ENCODE assay signal across 20 mouse cellular contexts in the genomic region with DNA sequence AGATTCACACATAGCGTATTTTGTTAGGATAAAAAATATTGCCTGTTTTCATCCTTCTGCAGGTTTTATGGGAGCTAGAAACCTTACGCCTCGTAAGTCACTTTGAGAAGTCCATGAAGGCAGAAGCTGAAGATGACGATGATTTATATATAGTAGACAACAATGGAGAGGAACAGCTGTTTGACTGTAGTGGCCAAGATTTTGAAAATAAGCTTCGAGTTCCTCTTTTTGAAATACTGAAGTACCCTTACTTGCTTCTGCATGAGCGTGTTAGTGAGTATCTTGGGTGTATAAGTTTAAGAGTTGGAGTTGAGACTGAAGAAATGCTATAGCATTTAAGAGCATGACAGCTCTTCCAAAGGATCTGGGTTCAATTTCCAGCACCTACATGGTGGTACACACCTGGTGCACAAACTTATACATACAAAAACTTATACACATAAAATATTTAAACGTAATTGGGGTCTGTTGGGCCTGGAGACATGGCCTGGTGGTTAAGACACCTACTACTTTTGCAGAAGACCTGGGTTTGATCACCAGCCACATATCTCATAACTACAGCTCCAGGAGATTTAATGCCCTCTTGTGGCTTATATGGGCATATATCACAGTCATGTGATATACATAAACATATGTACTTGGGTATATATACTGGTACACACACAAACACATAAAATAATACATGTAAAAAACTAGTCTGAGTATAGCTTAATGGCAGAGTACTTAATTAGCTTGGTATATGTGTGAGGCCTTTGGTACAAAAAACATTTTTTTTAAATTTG. TPM values are rescaled to one million over a fixed set of nuclear protein-coding genes. Genes with fewer than 3 reads are reported as not detected.
DNase-seq lines count a peak whose midpoint lies in the region; ATAC-seq and TF ChIP-seq lines count a peak whose summit lies in the region.
"Had no signal": no experiment of that assay in that cellular context is flagged by ENCODE, and none has a peak within 500 bp of the region (broad histone marks: within the 10 kb centered on the region; RNA-seq: fewer than 3 reads in every experiment).

No protein-coding gene starts in this region.

- no peaks in the 10 kb centered on the region for H3K4me1 ChIP-seq in intestine, postnatal 0 days (replicated peaks; ENCODE audit: control insufficient read depth, insufficient read depth, low read length)
- H3K4me1 ChIP-seq in intestine, embryonic 16.5 days (ENCODE audit: control insufficient read depth, insufficient read depth, low read length), result peaks cover 6% of the 10 kb centered on the region

- no peak overlapping the region for H3K4me3 ChIP-seq in intestine, postnatal 0 days (ENCODE audit: low read depth, low read length)
- H3K4me3 ChIP-seq in intestine, embryonic 16.5 days (ENCODE audit: low read length), result no peak overlapping the region
- H3K4me3 ChIP-seq: forebrain, embryonic 13.5 days; heart, embryonic 12.5 days; hindbrain, embryonic 10.5 days; limb, embryonic 15.5 days; neural tube, embryonic 13.5 days had no signal

- H3K27me3 ChIP-seq in intestine, postnatal 0 days (replicated peaks; ENCODE audit: control insufficient read depth, insufficient read depth, low read length), result no peaks in the 10 kb centered on the region
- H3K27me3 ChIP-seq in intestine, embryonic 16.5 days (replicated peaks; ENCODE audit: control insufficient read depth, insufficient read depth, low read length), result no peaks in the 10 kb centered on the region
- H3K27me3 ChIP-seq: forebrain, embryonic 13.5 days; heart, embryonic 12.5 days; limb, embryonic 15.5 days; neural tube, embryonic 13.5 days had no signal

- no peak overlapping the region for H3K4me2 ChIP-seq in intestine, postnatal 0 days (replicated peaks; ENCODE audit: low read depth)
- H3K4me2 ChIP-seq in intestine, embryonic 16.5 days (ENCODE audit: low read depth, low read length), result no peak overlapping the region
- H3K4me2 ChIP-seq: forebrain, embryonic 13.5 days; heart, embryonic 12.5 days; limb, embryonic 15.5 days; neural tube, embryonic 13.5 days had no signal

- ATAC-seq in intestine, postnatal 0 days, result no peak
- ATAC-seq in intestine, embryonic 16.5 days, result no peak
- ATAC-seq: forebrain, embryonic 13.5 days had no signal

- peak; percentile 54 for TF ChIP-seq CTCF in intestine, postnatal 0 days (IDR thresholded peaks at IDR 0.05; ENCODE audit: low read depth)

- DNase-seq in thymus, postnatal 0 days (ENCODE audit: low spot score), result peak; percentile 18
- no peak for DNase-seq in thymus, postnatal 4 days
- DNase-seq in induced T-regulatory cell, adult 2 months (ENCODE audit: low read depth), result peak; percentile 50
- no peak for DNase-seq in adrenal gland, postnatal 25 days
- DNase-seq in gastrocnemius, postnatal 4 days (ENCODE audit: low spot score in 2 of 2), result no peak
- no peak for DNase-seq in cerebellum, postnatal 14 days
- DNase-seq: adrenal gland, postnatal 10 days; gastrocnemius, postnatal 10 days; kidney, adult 18-20 months; lung, postnatal 4 days; midbrain, embryonic 14.5 days; right cerebral cortex, adult 18-20 months; spleen, adult 18-20 months had no signal

- WGBS in intestine, postnatal 0 days, result 93% methylated on average over 7 of the region's 7 CpGs
- WGBS in intestine, embryonic 16.5 days, result 90% methylated on average over 7 of the region's 7 CpGs

- H3K9me3 ChIP-seq in intestine, postnatal 0 days (ENCODE audit: control insufficient read depth), result no peaks in the 10 kb centered on the region
- H3K9me3 ChIP-seq in intestine, embryonic 16.5 days (ENCODE audit: control insufficient read depth, low read length), result no peaks in the 10 kb centered on the region
- H3K9me3 ChIP-seq: forebrain, embryonic 13.5 days; heart, embryonic 12.5 days; hindbrain, embryonic 10.5 days; limb, embryonic 15.5 days; neural tube, embryonic 13.5 days had no signal

- peaks cover 42% of the 10 kb centered on the region for H3K36me3 ChIP-seq in intestine, postnatal 0 days (ENCODE audit: control insufficient read depth, insufficient read depth)
- H3K36me3 ChIP-seq in intestine, embryonic 16.5 days (ENCODE audit: control insufficient read depth, insufficient read depth, low read length), result peaks cover 11% of the 10 kb centered on the region; the same call in 1 of the 2 replicates

- no peak overlapping the region for H3K27ac ChIP-seq in intestine, postnatal 0 days (ENCODE audit: low read depth, low read length)
- no peak overlapping the region for H3K27ac ChIP-seq in intestine, embryonic 16.5 days (ENCODE audit: low read length)
- H3K27ac ChIP-seq: forebrain, embryonic 13.5 days; hindbrain, embryonic 10.5 days; limb, embryonic 15.5 days; neural tube, embryonic 13.5 days had no signal

- H3K9ac ChIP-seq in intestine, postnatal 0 days (ENCODE audit: low read depth, low read length), result no peak overlapping the region
- no peak overlapping the region for H3K9ac ChIP-seq in intestine, embryonic 16.5 days (ENCODE audit: low read depth, low read length)
- H3K9ac ChIP-seq: forebrain, embryonic 13.5 days; heart, embryonic 12.5 days; limb, embryonic 15.5 days; neural tube, embryonic 13.5 days had no signal

RNA-seq across cellular contexts. Expression of a gene that starts 6.3 kb away (rescaled TPM):
- 4.3 TPM in 2 replicates for polyA plus RNA-seq in intestine, postnatal 0 days (2015; fragmentation: Nextera tagmentation; extraction: Ambion mirVana)
- 4.6 and 4.9 TPM in 2 replicates for polyA plus RNA-seq in intestine, embryonic 16.5 days (2015; fragmentation: Nextera tagmentation; extraction: Ambion mirVana)
- polyA plus RNA-seq in thymus, postnatal 0 days (2015; fragmentation: Nextera tagmentation; extraction: Ambion mirVana), result 13.2 and 14.9 TPM in 2 replicates
- 43.2 and 43.6 TPM in 2 replicates for total RNA-seq in adrenal gland, postnatal 25 days (2021)
- 10 to 100 TPM; 32.7 to 35.2 TPM for total RNA-seq in gastrocnemius, postnatal 4 days (2021)

Comparison
In these comparisons a context has a peak if more than half of its experiments do, and no peak if none do; other contexts are left out.
1. DNase-seq: peak in thymus, postnatal 0 days (single experiment) and induced T-regulatory cell, adult 2 months (single experiment); none in thymus, postnatal 4 days (single experiment), adrenal gland, postnatal 25 days (single experiment), gastrocnemius, postnatal 4 days (0 of 2) and cerebellum, postnatal 14 days (0 of 2).